Mouse (Mus musculus): Measurements from ENCODE around the gene Cnn1. TPM values are rescaled to one million over a fixed set of nuclear protein-coding genes. Genes with fewer than 3 reads are reported as not detected.
"Not testable (repeated sequence)": the region's sequence is repeated elsewhere in the genome, so short reads cannot be mapped to it uniquely, and the experiment has no call there.

Cnn1 gene
- total RNA-seq, 4 experiments from 2014 or later, result 0.89 to 2.8 (median 1.2) TPM

- DNase-seq, result peak; percentile 34
Measured at GRCm38 (mm10) chr9:22131226-22131981, 32.4 kb downstream of the Cnn1 start.

- DNase-seq, result no peak
Measured at GRCm38 (mm10) chr9:22132220-22132619, 33.2 kb downstream of the Cnn1 start.

- no peak for DNase-seq
Measured at GRCm38 (mm10) chr9:22134246-22134890, 35.4 kb downstream of the Cnn1 start.

GRCm38 (mm10) chr9:22134988-22135643 is 36.1 kb downstream of the Cnn1 start:
- no peak for DNase-seq

GRCm38 (mm10) chr9:22135644-22136390 is 36.8 kb downstream of the Cnn1 start, which contains the start of gene Acp5:
Gene Acp5, minus strand, starts transcription at chr9:22135711.
- no peak for DNase-seq

GRCm38 (mm10) chr9:22136765-22137547 is 37.9 kb downstream of the Cnn1 start:
- DNase-seq, result peak; percentile 56

GRCm38 (mm10) chr9:22138480-22138879 is 39.5 kb downstream of the Cnn1 start:
- no peak for DNase-seq

GRCm38 (mm10) chr9:22139746-22140145 is 40.7 kb downstream of the Cnn1 start:
- no peak for DNase-seq

GRCm38 (mm10) chr9:22143108-22144037 is 44.4 kb downstream of the Cnn1 start:
- DNase-seq, result peak; percentile 67

- DNase-seq, result no peak
Measured at GRCm38 (mm10) chr9:22144304-22144965, 45.4 kb downstream of the Cnn1 start.

- DNase-seq, result no peak
Measured at GRCm38 (mm10) chr9:22149426-22150248, 50.6 kb downstream of the Cnn1 start.

- DNase-seq, result not testable (repeated sequence)
Measured at GRCm38 (mm10) chr9:22150249-22150693, 51.3 kb downstream of the Cnn1 start.

- DNase-seq, result no peak
Measured at GRCm38 (mm10) chr9:22150946-22151345, 51.9 kb downstream of the Cnn1 start.

GRCm38 (mm10) chr9:22153810-22154209 is 54.8 kb downstream of the Cnn1 start:
- no peak for DNase-seq

- no peak for DNase-seq
Measured at GRCm38 (mm10) chr9:22155614-22156013, 56.6 kb downstream of the Cnn1 start.

GRCm38 (mm10) chr9:22156497-22157245 is 57.7 kb downstream of the Cnn1 start, which contains the start of gene Pigyl:
Gene Pigyl, plus strand, starts transcription at chr9:22156846.
- peak; percentile 97 for DNase-seq

- DNase-seq, result no peak
Measured at GRCm38 (mm10) chr9:22157516-22158265, 58.7 kb downstream of the Cnn1 start.

All from adrenal gland, adult 8-10 months (tissue).